Mouse (Mus musculus): ENCODE data around the gene Wdr62. TPM values are rescaled to one million over a fixed set of nuclear protein-coding genes. Genes with fewer than 3 reads are reported as not detected.

Wdr62 gene
- polyA plus RNA-seq (2014; fragmentation: Nextera tagmentation; extraction: Ambion mirVana): 5.2 and 9.3 TPM in 2 replicates

- Histone ChIP-seq H3K4me1 (ENCODE audit: control insufficient read depth, insufficient read depth, low read length) (no peaks in the 10 kb centered on the region), H3K36me3 (replicated peaks; ENCODE audit: control insufficient read depth, insufficient read depth, low read depth, low read length) (no peaks in the 10 kb centered on the region), H3K9ac (replicated peaks; ENCODE audit: low read length) (peak within 1 kb of the TSS; percentile 60), H3K4me2 (ENCODE audit: low read depth, low read length) (peak within 1 kb of the TSS; percentile 80), H3K27me3 (ENCODE audit: control insufficient read depth, insufficient read depth, low read length) (no peaks in the 10 kb centered on the region), H3K4me3 (ENCODE audit: low read depth, low read length) (peak within 1 kb of the TSS; percentile 65), H3K27ac (replicated peaks; ENCODE audit: low read depth, low read length) (peak within 1 kb of the TSS; percentile 90), H3K9me3 (replicated peaks; ENCODE audit: control insufficient read depth, low read length) (no peaks in the 10 kb centered on the region)
- peak; percentile 95 for DNase-seq (ENCODE audit: low spot score)
- ATAC-seq (replicated peaks; ENCODE audit: insufficient number of reproducible peaks, low FRiP score, low TSS enrichment, low read depth): peak; percentile 91
- WGBS: under 1% methylated on average over 49 of the region's 49 CpGs
Observed at GRCm38 (mm10) chr7:30279951-30280669, at the start of gene Wdr62, which contains the start of gene Thap8. TSS of gene Wdr62 (minus strand) at chr7:30280419. TSS of gene Thap8 (plus strand) at chr7:30280094.

- H3K9me3 ChIP-seq (replicated peaks; ENCODE audit: control insufficient read depth, low read length): no peaks in the 10 kb centered on the region
- H3K4me3 ChIP-seq (ENCODE audit: low read depth, low read length): no peak overlapping the region
- no peaks in the 10 kb centered on the region for H3K4me1 ChIP-seq (ENCODE audit: control insufficient read depth, insufficient read depth, low read length)
- H3K27ac ChIP-seq (replicated peaks; ENCODE audit: low read depth, low read length): no peak overlapping the region
- ATAC-seq (replicated peaks; ENCODE audit: insufficient number of reproducible peaks, low FRiP score, low TSS enrichment, low read depth): no peak
- WGBS: 57% methylated on average over 10 of the region's 10 CpGs
- no peak for DNase-seq (ENCODE audit: low spot score)
- no peaks in the 10 kb centered on the region for H3K36me3 ChIP-seq (replicated peaks; ENCODE audit: control insufficient read depth, insufficient read depth, low read depth, low read length)
- no peaks in the 10 kb centered on the region for H3K27me3 ChIP-seq (ENCODE audit: control insufficient read depth, insufficient read depth, low read length)
- no peak overlapping the region for H3K4me2 ChIP-seq (ENCODE audit: low read depth, low read length)
- H3K9ac ChIP-seq (replicated peaks; ENCODE audit: low read length): no peak overlapping the region
Observed at GRCm38 (mm10) chr7:30328379-30328778, 48.2 kb upstream of the Wdr62 start.

GRCm38 (mm10) chr7:30327140-30327539 is 46.9 kb upstream of the Wdr62 start:
- no peak overlapping the region for H3K4me3 ChIP-seq (ENCODE audit: low read depth, low read length)
- 66% methylated on average over 15 of the region's 15 CpGs for WGBS
- no peak for ATAC-seq (replicated peaks; ENCODE audit: insufficient number of reproducible peaks, low FRiP score, low TSS enrichment, low read depth)

GRCm38 (mm10) chr7:30326427-30326826 is 46.2 kb upstream of the Wdr62 start:
- Histone ChIP-seq H3K27me3 (ENCODE audit: control insufficient read depth, insufficient read depth, low read length) (no peaks in the 10 kb centered on the region), H3K9me3 (replicated peaks; ENCODE audit: control insufficient read depth, low read length) (no peaks in the 10 kb centered on the region), H3K4me2 (ENCODE audit: low read depth, low read length) (no peak overlapping the region), H3K27ac (replicated peaks; ENCODE audit: low read depth, low read length) (no peak overlapping the region), H3K4me3 (ENCODE audit: low read depth, low read length) (no peak overlapping the region), H3K9ac (replicated peaks; ENCODE audit: low read length) (no peak overlapping the region), H3K36me3 (replicated peaks; ENCODE audit: control insufficient read depth, insufficient read depth, low read depth, low read length) (no peaks in the 10 kb centered on the region), H3K4me1 (ENCODE audit: control insufficient read depth, insufficient read depth, low read length) (no peaks in the 10 kb centered on the region)
- DNase-seq (ENCODE audit: low spot score) (no peak), ATAC-seq (replicated peaks; ENCODE audit: insufficient number of reproducible peaks, low FRiP score, low TSS enrichment, low read depth) (no peak)

More at GRCm38 (mm10) chr7:30327140-30327539, 46.9 kb upstream of the Wdr62 start:
- no peaks in the 10 kb centered on the region for H3K27me3 ChIP-seq (ENCODE audit: control insufficient read depth, insufficient read depth, low read length)
- H3K27ac ChIP-seq (replicated peaks; ENCODE audit: low read depth, low read length): no peak overlapping the region
- H3K4me1 ChIP-seq (ENCODE audit: control insufficient read depth, insufficient read depth, low read length): no peaks in the 10 kb centered on the region
- H3K36me3 ChIP-seq (replicated peaks; ENCODE audit: control insufficient read depth, insufficient read depth, low read depth, low read length): no peaks in the 10 kb centered on the region
- H3K9ac ChIP-seq (replicated peaks; ENCODE audit: low read length): no peak overlapping the region
- H3K4me2 ChIP-seq (ENCODE audit: low read depth, low read length): no peak overlapping the region
- no peaks in the 10 kb centered on the region for H3K9me3 ChIP-seq (replicated peaks; ENCODE audit: control insufficient read depth, low read length)
- DNase-seq (ENCODE audit: low spot score): no peak

- H3K9me3 ChIP-seq (replicated peaks; ENCODE audit: control insufficient read depth, low read length): no peaks in the 10 kb centered on the region
- ATAC-seq (replicated peaks; ENCODE audit: insufficient number of reproducible peaks, low FRiP score, low TSS enrichment, low read depth): no peak
- no peaks in the 10 kb centered on the region for H3K4me1 ChIP-seq (ENCODE audit: control insufficient read depth, insufficient read depth, low read length)
- H3K9ac ChIP-seq (replicated peaks; ENCODE audit: low read length): no peak overlapping the region
- no peak overlapping the region for H3K4me2 ChIP-seq (ENCODE audit: low read depth, low read length)
- H3K4me3 ChIP-seq (ENCODE audit: low read depth, low read length): no peak overlapping the region
- H3K27me3 ChIP-seq (ENCODE audit: control insufficient read depth, insufficient read depth, low read length): no peaks in the 10 kb centered on the region
- no peak overlapping the region for H3K27ac ChIP-seq (replicated peaks; ENCODE audit: low read depth, low read length)
- no peaks in the 10 kb centered on the region for H3K36me3 ChIP-seq (replicated peaks; ENCODE audit: control insufficient read depth, insufficient read depth, low read depth, low read length)
- WGBS: 44% methylated on average over 2 of the region's 2 CpGs
- DNase-seq (ENCODE audit: low spot score): peak; percentile 58
Observed at GRCm38 (mm10) chr7:30325364-30325763, 45.1 kb upstream of the Wdr62 start.

GRCm38 (mm10) chr7:30324300-30324944 is 44.2 kb upstream of the Wdr62 start:
- WGBS: 81% methylated on average over 5 of the region's 5 CpGs
- Histone ChIP-seq H3K4me2 (ENCODE audit: low read depth, low read length) (no peak overlapping the region), H3K9me3 (replicated peaks; ENCODE audit: control insufficient read depth, low read length) (no peaks in the 10 kb centered on the region), H3K27ac (replicated peaks; ENCODE audit: low read depth, low read length) (no peak overlapping the region), H3K27me3 (ENCODE audit: control insufficient read depth, insufficient read depth, low read length) (no peaks in the 10 kb centered on the region), H3K4me1 (ENCODE audit: control insufficient read depth, insufficient read depth, low read length) (no peaks in the 10 kb centered on the region), H3K4me3 (ENCODE audit: low read depth, low read length) (no peak overlapping the region), H3K9ac (replicated peaks; ENCODE audit: low read length) (no peak overlapping the region), H3K36me3 (replicated peaks; ENCODE audit: control insufficient read depth, insufficient read depth, low read depth, low read length) (no peaks in the 10 kb centered on the region)
- DNase-seq (ENCODE audit: low spot score): no peak
- no peak for ATAC-seq (replicated peaks; ENCODE audit: insufficient number of reproducible peaks, low FRiP score, low TSS enrichment, low read depth)

GRCm38 (mm10) chr7:30323795-30324194 is 43.6 kb upstream of the Wdr62 start, which contains the start of gene Sdhaf1:
TSS of gene Sdhaf1 (minus strand) at chr7:30323895.
- Histone ChIP-seq H3K4me1 (ENCODE audit: control insufficient read depth, insufficient read depth, low read length) (no peaks in the 10 kb centered on the region), H3K9me3 (replicated peaks; ENCODE audit: control insufficient read depth, low read length) (no peaks in the 10 kb centered on the region), H3K36me3 (replicated peaks; ENCODE audit: control insufficient read depth, insufficient read depth, low read depth, low read length) (no peaks in the 10 kb centered on the region), H3K27me3 (ENCODE audit: control insufficient read depth, insufficient read depth, low read length) (no peaks in the 10 kb centered on the region), H3K27ac (replicated peaks; ENCODE audit: low read depth, low read length) (0 out of 2 replicates have a peak within 1 kb of the TSS, but pooled peaks have one; percentile 9), H3K4me3 (ENCODE audit: low read depth, low read length) (peak within 1 kb of the TSS; percentile 87), H3K9ac (replicated peaks; ENCODE audit: low read length) (peak within 1 kb of the TSS; percentile 87), H3K4me2 (ENCODE audit: low read depth, low read length) (peak within 1 kb of the TSS; percentile 83)
- WGBS: 74% methylated on average over 3 of the region's 3 CpGs
- DNase-seq (ENCODE audit: low spot score) (no peak), ATAC-seq (replicated peaks; ENCODE audit: insufficient number of reproducible peaks, low FRiP score, low TSS enrichment, low read depth) (no peak)

- Histone ChIP-seq H3K4me3 (ENCODE audit: low read depth, low read length) (peak overlapping the region; percentile 87), H3K9ac (replicated peaks; ENCODE audit: low read length) (peak overlapping the region; percentile 87), H3K9me3 (replicated peaks; ENCODE audit: control insufficient read depth, low read length) (no peaks in the 10 kb centered on the region), H3K4me1 (ENCODE audit: control insufficient read depth, insufficient read depth, low read length) (no peaks in the 10 kb centered on the region), H3K27me3 (ENCODE audit: control insufficient read depth, insufficient read depth, low read length) (no peaks in the 10 kb centered on the region), H3K4me2 (ENCODE audit: low read depth, low read length) (peak overlapping the region; percentile 83), H3K27ac (replicated peaks; ENCODE audit: low read depth, low read length) (0 out of 2 replicates have a peak overlapping the region, but pooled peaks have one; percentile 9), H3K36me3 (replicated peaks; ENCODE audit: control insufficient read depth, insufficient read depth, low read depth, low read length) (no peaks in the 10 kb centered on the region)
- WGBS: 33% methylated on average over 6 of the region's 6 CpGs
- ATAC-seq (replicated peaks; ENCODE audit: insufficient number of reproducible peaks, low FRiP score, low TSS enrichment, low read depth) (no peak), DNase-seq (ENCODE audit: low spot score) (no peak)
Observed at GRCm38 (mm10) chr7:30322865-30323264, 42.6 kb upstream of the Wdr62 start.
